Comparison of ENCODE assay signal across 8 mouse cellular contexts in genomic region chrX:100774341-100774811, GRCm38 (mm10). TPM values are rescaled to one million over a fixed set of nuclear protein-coding genes. Genes with fewer than 3 reads are reported as not detected.
DNase-seq lines count a peak whose midpoint lies in the region; ATAC-seq and TF ChIP-seq lines count a peak whose summit lies in the region.

No protein-coding gene starts in this region.

- peak overlapping the region; percentile 86 for H3K4me3 ChIP-seq in ES-Bruce4 (ENCODE audit: low read depth, low read length)

- H3K9ac ChIP-seq in ES-Bruce4 (ENCODE audit: low read depth, poor library complexity, severe bottlenecking): peak overlapping the region; percentile 77

- H3K4me1 ChIP-seq in ES-Bruce4 (ENCODE audit: control insufficient read depth, insufficient read depth, low read length): peaks cover 2% of the 10 kb centered on the region

- TF ChIP-seq POLR2A in ES-Bruce4 (IDR thresholded peaks at IDR 0.05; ENCODE audit: insufficient read depth, low read length): no peak

- H3K27me3 ChIP-seq in ES-Bruce4 (ENCODE audit: control insufficient read depth, insufficient read depth, low read length, poor library complexity, severe bottlenecking): no peaks in the 10 kb centered on the region

- DNase-seq in adrenal gland, postnatal 14 days: peak; percentile 76
- DNase-seq in heart, postnatal 10 days: peak; percentile 72 to 76
- DNase-seq in kidney, postnatal 36 days: peak; percentile 61 to 86
- peak; percentile 19 for DNase-seq in skeletal muscle tissue, adult 2 months (ENCODE audit: low read depth, low spot score)
- DNase-seq in urinary bladder, postnatal 4 days (ENCODE audit: low spot score in 2 of 2): peak; percentile 57 to 74

- TF ChIP-seq EP300 in ES-Bruce4 (IDR thresholded peaks at IDR 0.05; ENCODE audit: insufficient read depth, low read depth, low read length): no peak

- intact Hi-C loops in heart, postnatal 10 days (cut with DNase I): loop anchor here (1.0 to 10.0 kb wide), 3 partner anchors 170 to 560 kb away; no protein-coding TSS in a partner anchor

- ATAC-seq in erythroid progenitor cell, adult 5-6 weeks (replicated peaks; ENCODE audit: low FRiP score, poor library complexity, severe bottlenecking): peak; percentile 69
- ATAC-seq in megakaryocyte progenitor cell, adult 5-6 weeks (replicated peaks; ENCODE audit: poor library complexity): peak; percentile 69

- H3K36me3 ChIP-seq in ES-Bruce4 (ENCODE audit: control insufficient read depth, insufficient read depth, low read length, poor library complexity, severe bottlenecking): no peaks in the 10 kb centered on the region

- no peak overlapping the region for H3K27ac ChIP-seq in ES-Bruce4 (ENCODE audit: insufficient read depth, low read length)

- no peaks in the 10 kb centered on the region for H3K9me3 ChIP-seq in ES-Bruce4 (replicated peaks; ENCODE audit: control insufficient read depth, insufficient read depth, low read length, poor library complexity, severe bottlenecking)

- no peak for TF ChIP-seq CTCF in ES-Bruce4 (IDR thresholded peaks at IDR 0.05; ENCODE audit: low read depth, low read length)

RNA-seq across cellular contexts. Expression of gene Dlg3, which starts 6.9 kb away (rescaled TPM):
- polyA plus RNA-seq in ES-Bruce4 (2011; ENCODE audit: insufficient read depth, insufficient read length, low read depth, missing spikeins): 33.8 and 40.3 TPM in 2 replicates
- total RNA-seq in adrenal gland, postnatal 14 days (2021): 28.2 and 33.5 TPM in 2 replicates
- total RNA-seq in erythroid progenitor cell, adult 5-6 weeks (2015; ENCODE audit: low replicate concordance): 0.72 TPM in 1 of 2 replicates, not detected in the other
- total RNA-seq in erythroid progenitor cell, adult 5-6 weeks (2017; ENCODE audit: low replicate concordance): 0.45 and 0.77 TPM in 2 replicates
- 1 to 10 TPM; 4.5 to 5.6 TPM for total RNA-seq in heart, postnatal 10 days (2021)
- 3.7 and 4.6 TPM in 2 replicates for total RNA-seq in megakaryocyte progenitor cell, adult 5-6 weeks (2015)
- total RNA-seq in megakaryocyte progenitor cell, adult 5-6 weeks (2017): 3.0 and 5.0 TPM in 2 replicates

RNA-seq across cellular contexts. Expression of gene Gdpd2, which starts 44.7 kb away (rescaled TPM):
- polyA plus RNA-seq in ES-Bruce4 (2011; ENCODE audit: insufficient read depth, insufficient read length, low read depth, missing spikeins): not detected in 2 replicates
- total RNA-seq in adrenal gland, postnatal 14 days (2021): 1.2 and 1.6 TPM in 2 replicates
- total RNA-seq in erythroid progenitor cell, adult 5-6 weeks (2015; ENCODE audit: low replicate concordance): 1.3 and 9.7 TPM in 2 replicates
- total RNA-seq in erythroid progenitor cell, adult 5-6 weeks (2017; ENCODE audit: low replicate concordance): 6.9 and 18.0 TPM in 2 replicates
- total RNA-seq in heart, postnatal 10 days (2021): under 1 TPM in 1 of 2 experiments, not detected in 1; 0.55 TPM
- total RNA-seq in megakaryocyte progenitor cell, adult 5-6 weeks (2015): 0.05 TPM in 1 of 2 replicates, not detected in the other
- total RNA-seq in megakaryocyte progenitor cell, adult 5-6 weeks (2017): 0.04 TPM in 1 of 2 replicates, not detected in the other

Comparison
In these comparisons a context has a peak if more than half of its experiments do, and no peak if none do; other contexts are left out.
1. DNase-seq: peak in every context shown above with its lines; median percentile 76 in adrenal gland, postnatal 14 days; 74 in heart, postnatal 10 days; 74 in kidney, postnatal 36 days; 66 in urinary bladder, postnatal 4 days; 19 in skeletal muscle tissue, adult 2 months.